ENCODE assay signal across 40 mouse cellular contexts in the genomic region with DNA sequence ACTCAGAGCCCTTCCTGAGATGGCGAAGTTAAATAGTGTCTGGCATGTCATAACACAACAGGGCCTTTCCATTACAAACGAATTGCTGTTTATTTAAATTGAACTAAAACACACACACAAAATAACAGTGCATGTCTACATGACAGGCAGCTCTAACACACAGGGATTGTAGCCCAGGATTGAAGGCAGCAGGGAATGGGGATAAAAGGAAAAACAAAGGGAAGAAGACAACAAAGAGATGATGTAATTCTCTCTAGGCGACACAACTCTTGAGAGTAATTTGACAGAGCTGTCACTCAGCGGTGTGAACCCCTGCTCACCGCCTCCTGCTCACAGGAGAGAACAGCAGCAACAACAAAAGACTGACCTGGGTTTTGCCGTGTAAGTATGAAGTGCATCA. TPM values are rescaled to one million over a fixed set of nuclear protein-coding genes. Genes with fewer than 3 reads are reported as not detected.
"Had no signal": no experiment of that assay in that cellular context is flagged by ENCODE, and none has a peak within 500 bp of the region (broad histone marks: within the 10 kb centered on the region; RNA-seq: fewer than 3 reads in every experiment).

No protein-coding gene starts in this region.

RNA-seq across cellular contexts. Expression of gene Tmem254c, which starts 7.8 kb away (rescaled TPM):
- polyA plus RNA-seq: macrophage had no signal

RNA-seq across cellular contexts. Expression of gene Gm9780, which starts 16.9 kb away (rescaled TPM):
- total RNA-seq: megakaryocyte progenitor cell, adult 5-6 weeks; megakaryocyte-erythroid progenitor cell, adult 5-6 weeks; monocyte, adult 5-6 weeks had no signal
- polyA plus RNA-seq: limb, embryonic 10.5 days; limb, embryonic 11.5 days; limb, embryonic 12.5 days; macrophage had no signal

RNA-seq across cellular contexts. Expression of gene Cphx2, which starts 22.0 kb away (rescaled TPM):
- total RNA-seq: left cerebral cortex, postnatal 10 days; left cerebral cortex, postnatal 14 days; left cerebral cortex, postnatal 25 days; left cerebral cortex, postnatal 36 days; left cerebral cortex, postnatal 4 days; liver, adult 2 months; megakaryocyte progenitor cell, adult 5-6 weeks; megakaryocyte, adult 5-6 weeks; megakaryocyte-erythroid progenitor cell, adult 5-6 weeks; midbrain, postnatal 0 days; monocyte, adult 5-6 weeks had no signal
- polyA plus RNA-seq: limb, embryonic 10.5 days; limb, embryonic 11.5 days; limb, embryonic 12.5 days; limb, embryonic 13.5 days; limb, embryonic 14.5 days; limb, embryonic 15.5 days; liver, embryonic 11.5 days; liver, embryonic 12.5 days; liver, embryonic 13.5 days; liver, embryonic 14.5 days; liver, embryonic 15.5 days; liver, embryonic 16.5 days; liver, postnatal 0 days; lung, adult 2 months; lung, embryonic 14.5 days; lung, embryonic 15.5 days; lung, embryonic 16.5 days; lung, postnatal 0 days; macrophage; midbrain, embryonic 10.5 days; midbrain, embryonic 11.5 days; midbrain, embryonic 12.5 days; midbrain, embryonic 13.5 days; midbrain, embryonic 14.5 days; midbrain, embryonic 15.5 days; midbrain, embryonic 16.5 days; midbrain, postnatal 0 days; myocyte; neural tube, embryonic 11.5 days; neural tube, embryonic 12.5 days had no signal

RNA-seq across cellular contexts. Expression of gene Cphx3, which starts 22.7 kb away (rescaled TPM):
- total RNA-seq: left cerebral cortex, postnatal 10 days; left cerebral cortex, postnatal 14 days; left cerebral cortex, postnatal 25 days; left cerebral cortex, postnatal 36 days; left cerebral cortex, postnatal 4 days; megakaryocyte progenitor cell, adult 5-6 weeks; megakaryocyte, adult 5-6 weeks; megakaryocyte-erythroid progenitor cell, adult 5-6 weeks; midbrain, postnatal 0 days; monocyte, adult 5-6 weeks had no signal
- polyA plus RNA-seq: limb, embryonic 10.5 days; limb, embryonic 11.5 days; limb, embryonic 12.5 days; limb, embryonic 13.5 days; limb, embryonic 14.5 days; limb, embryonic 15.5 days; liver, embryonic 11.5 days; liver, embryonic 12.5 days; liver, embryonic 13.5 days; liver, embryonic 14.5 days; liver, postnatal 0 days; lung, adult 2 months; lung, embryonic 14.5 days; lung, embryonic 15.5 days; lung, embryonic 16.5 days; lung, postnatal 0 days; macrophage; midbrain, embryonic 10.5 days; midbrain, embryonic 11.5 days; midbrain, embryonic 12.5 days; midbrain, embryonic 13.5 days; midbrain, embryonic 14.5 days; midbrain, embryonic 15.5 days; midbrain, embryonic 16.5 days; midbrain, postnatal 0 days; neural tube, embryonic 11.5 days; neural tube, embryonic 12.5 days had no signal

RNA-seq across cellular contexts. Expression of gene Duxbl2, which starts 58.8 kb away (rescaled TPM):
- total RNA-seq: liver, adult 2 months; megakaryocyte progenitor cell, adult 5-6 weeks; megakaryocyte, adult 5-6 weeks; megakaryocyte-erythroid progenitor cell, adult 5-6 weeks; monocyte, adult 5-6 weeks had no signal
- polyA plus RNA-seq: limb, embryonic 10.5 days; limb, embryonic 11.5 days; limb, embryonic 12.5 days; limb, embryonic 15.5 days; liver, adult 2 months; liver, embryonic 11.5 days; liver, embryonic 12.5 days; liver, embryonic 16.5 days; liver, postnatal 0 days; lung, embryonic 14.5 days; lung, embryonic 16.5 days; macrophage; midbrain, embryonic 10.5 days; midbrain, embryonic 13.5 days; midbrain, postnatal 0 days had no signal
